Mouse (Mus musculus) intestine, embryonic 16.5 days (tissue): ENCODE results near the gene Gm13283. TPM values are rescaled to one million over a fixed set of nuclear protein-coding genes. Genes with fewer than 3 reads are reported as not detected.
"Not testable (repeated sequence)": the region's sequence is repeated elsewhere in the genome, so short reads cannot be mapped to it uniquely, and the experiment has no call there.

Source experiments
- ATAC-seq: fragments of 200-750 bp; cut with Nextera tagmentation; 2 replicates; pipeline ENCODE4 v1.8.0; 2017; ENCODE audit warnings: moderate TSS enrichment, moderate library complexity
- H3K27ac ChIP-seq: fragments of 300-500 bp; sonication (generic); 2 replicates; pipeline ENCODE4 v1.5.1; 2014; ENCODE audit warnings: mild to moderate bottlenecking, low read length
- H3K27me3 ChIP-seq: fragments of 300-500 bp; sonication (generic); replicated peaks from 2 replicates; pipeline ENCODE4 v1.6.1; 2014; ENCODE audit warnings: low read length, control low read depth, mixed read lengths; ENCODE audit not compliant: control insufficient read depth, insufficient read depth
- H3K36me3 ChIP-seq: fragments of 300-500 bp; sonication (generic); 2 replicates; pipeline ENCODE4 v1.6.1; 2014; ENCODE audit warnings: low read length, control low read depth; ENCODE audit not compliant: control insufficient read depth, insufficient read depth
- H3K4me1 ChIP-seq: fragments of 300-500 bp; sonication (generic); 2 replicates; pipeline ENCODE4 v1.6.1; 2014; ENCODE audit warnings: low read length, control low read depth, mixed read lengths; ENCODE audit not compliant: control insufficient read depth, insufficient read depth
- H3K4me2 ChIP-seq: fragments of 300-500 bp; sonication (generic); 2 replicates; pipeline ENCODE4 v1.6.1; 2014; ENCODE audit warnings: low read depth, low read length, control low read depth
- H3K4me3 ChIP-seq: fragments of 300-500 bp; sonication (generic); 2 replicates; pipeline ENCODE4 v1.5.1; 2014; ENCODE audit warnings: mild to moderate bottlenecking, low read length
- H3K9ac ChIP-seq: fragments of 300-500 bp; sonication (generic); 2 replicates; pipeline ENCODE4 v1.6.1; 2014; ENCODE audit warnings: low read depth, low read length
- H3K9me3 ChIP-seq: fragments of 300-500 bp; sonication (generic); 2 replicates; pipeline ENCODE4 v1.6.1; 2016; ENCODE audit warnings: low read length, control low read depth; ENCODE audit not compliant: control insufficient read depth
- WGBS: fragments of 180-500 bp; shearing (Covaris S2); extraction: QIAGEN DNeasy Blood & Tissue Kit; methylation state at CpG from one replicate; pipeline ENCODE4 v1.1.7; 2014; 5-methylcytosine and 5-hydroxymethylcytosine counted together
- polyA plus RNA-seq: library from polyadenylated mRNA; unstranded; fragments of >200 nt; fragmentation: Nextera tagmentation; extraction: Ambion mirVana; gene quantifications from 2 replicates; pipeline ENCODE4 v1.2.1, GENCODE M21; 2015

Gm13283 gene
- polyA plus RNA-seq, 1 experiment from 2014 or later, result 0.21 TPM

DNA sequence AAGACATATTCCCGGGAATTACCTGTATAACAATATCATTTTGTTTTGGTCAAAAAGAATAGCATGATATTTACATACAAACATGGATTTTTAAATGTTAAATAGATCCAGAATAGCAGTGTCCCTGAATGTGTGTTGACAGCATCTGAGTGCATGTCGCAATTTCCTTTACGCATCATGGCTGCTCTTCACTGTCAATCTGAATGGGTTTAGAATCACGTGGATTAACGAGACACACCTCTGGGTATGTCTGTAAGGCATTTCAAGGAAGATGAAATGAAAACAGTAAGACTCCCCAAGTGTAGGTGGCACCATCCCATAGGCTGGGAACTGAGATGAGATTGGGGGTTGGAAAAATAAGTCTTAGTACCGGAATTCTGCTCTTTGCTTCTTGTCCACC, 20.9 kb upstream of the Gm13283 start:
- Histone ChIP-seq H3K4me1 (peaks cover 3% of the 10 kb centered on the region; the same call in 1 of the 2 replicates), H3K4me2 (no peak overlapping the region), H3K9ac (no peak overlapping the region), H3K9me3 (no peaks in the 10 kb centered on the region), H3K36me3 (no peaks in the 10 kb centered on the region), H3K27ac (no peak overlapping the region), H3K4me3 (no peak overlapping the region), H3K27me3 (no peaks in the 10 kb centered on the region)
- ATAC-seq, result no peak
- 86% methylated on average over 6 of the region's 6 CpGs for WGBS

DNA sequence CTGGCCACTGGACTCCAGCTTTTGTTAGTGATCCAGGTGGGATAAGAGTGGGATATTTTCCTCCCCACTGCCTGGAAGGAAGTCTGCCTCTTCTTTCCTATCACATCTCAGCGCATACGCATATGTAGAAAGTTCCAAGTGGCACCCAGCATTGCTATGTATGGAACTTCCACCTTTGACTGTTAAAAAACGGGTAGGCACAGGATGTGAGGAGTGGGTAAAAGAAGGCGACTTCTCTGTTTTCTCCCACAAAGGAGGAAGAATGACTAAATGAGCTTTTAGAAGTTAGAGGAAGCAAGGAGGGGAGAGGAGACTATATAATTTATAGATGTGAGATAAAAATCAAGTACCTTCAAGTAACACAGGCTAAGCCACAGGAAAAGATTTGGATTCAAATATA, 18.5 kb upstream of the Gm13283 start:
- Histone ChIP-seq H3K36me3 (no peaks in the 10 kb centered on the region), H3K4me1 (peaks cover 3% of the 10 kb centered on the region; the same call in 1 of the 2 replicates), H3K4me3 (no peak overlapping the region), H3K9ac (no peak overlapping the region), H3K27ac (no peak overlapping the region), H3K4me2 (no peak overlapping the region), H3K27me3 (no peaks in the 10 kb centered on the region), H3K9me3 (no peaks in the 10 kb centered on the region)
- ATAC-seq, result no peak
- 86% methylated on average over 4 of the region's 4 CpGs for WGBS

DNA sequence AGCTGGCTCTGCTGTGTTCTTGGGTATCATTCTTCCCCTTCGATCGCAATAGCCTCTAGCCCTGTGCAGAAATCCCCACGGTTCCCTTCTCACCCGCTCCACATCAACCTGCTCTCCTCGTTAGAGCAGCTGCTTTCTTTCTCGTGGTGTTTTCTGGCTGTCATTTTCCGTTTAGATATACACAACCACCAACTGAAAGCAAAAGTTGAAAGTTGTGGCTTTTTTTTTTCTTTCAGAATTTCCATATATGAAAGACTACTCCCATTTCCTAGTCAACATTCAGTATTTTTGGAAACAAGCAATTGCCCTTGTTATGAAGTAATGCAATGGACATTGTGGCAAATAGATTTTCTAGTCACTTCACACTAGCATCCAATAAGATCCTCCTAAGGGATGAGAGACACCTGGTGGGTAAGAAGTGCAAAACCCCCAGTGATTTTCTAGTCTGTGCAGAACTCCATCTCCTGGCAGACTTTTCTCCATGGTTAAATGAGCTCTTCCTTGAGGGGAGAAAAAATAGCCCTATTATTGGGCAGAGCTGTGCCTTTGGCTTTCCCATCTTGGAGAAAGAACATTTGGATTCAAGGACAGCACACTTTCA, 17.0 kb upstream of the Gm13283 start:
- Histone ChIP-seq H3K9ac (no peak overlapping the region), H3K4me2 (no peak overlapping the region), H3K36me3 (no peaks in the 10 kb centered on the region), H3K9me3 (no peaks in the 10 kb centered on the region), H3K27me3 (no peaks in the 10 kb centered on the region), H3K4me1 (peaks cover 3% of the 10 kb centered on the region; the same call in 1 of the 2 replicates), H3K27ac (no peak overlapping the region), H3K4me3 (no peak overlapping the region)
- 58% methylated on average over 7 of the region's 7 CpGs for WGBS
- ATAC-seq, result no peak

DNA sequence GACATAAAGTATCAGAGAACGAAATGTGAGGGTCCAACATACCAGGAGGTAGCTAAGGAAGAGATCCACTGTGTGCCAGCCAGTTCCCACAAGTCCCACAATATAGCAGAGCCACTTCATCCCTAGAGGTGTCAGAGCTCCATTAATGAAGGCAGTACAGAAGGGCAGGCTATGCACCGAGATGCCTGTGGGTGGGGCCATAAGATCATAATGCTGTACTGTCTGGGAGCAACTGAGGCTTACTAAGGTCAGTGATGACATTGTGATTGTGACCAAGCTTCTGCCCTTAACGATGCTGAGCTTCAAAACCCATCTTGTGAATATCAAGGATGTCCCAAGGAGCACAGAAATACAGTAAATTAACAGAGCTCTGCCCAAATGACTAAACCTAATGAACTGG, 15.7 kb upstream of the Gm13283 start:
- no peaks in the 10 kb centered on the region for H3K36me3 ChIP-seq
- 78% methylated on average over 3 of the region's 3 CpGs for WGBS
- no peaks in the 10 kb centered on the region for H3K27me3 ChIP-seq
- H3K4me2 ChIP-seq, result no peak overlapping the region
- H3K9me3 ChIP-seq, result no peaks in the 10 kb centered on the region
- H3K9ac ChIP-seq, result no peak overlapping the region
- H3K27ac ChIP-seq, result no peak overlapping the region
- peaks cover 3% of the 10 kb centered on the region; the same call in 1 of the 2 replicates for H3K4me1 ChIP-seq
- no peak overlapping the region for H3K4me3 ChIP-seq
- ATAC-seq, result no peak

DNA sequence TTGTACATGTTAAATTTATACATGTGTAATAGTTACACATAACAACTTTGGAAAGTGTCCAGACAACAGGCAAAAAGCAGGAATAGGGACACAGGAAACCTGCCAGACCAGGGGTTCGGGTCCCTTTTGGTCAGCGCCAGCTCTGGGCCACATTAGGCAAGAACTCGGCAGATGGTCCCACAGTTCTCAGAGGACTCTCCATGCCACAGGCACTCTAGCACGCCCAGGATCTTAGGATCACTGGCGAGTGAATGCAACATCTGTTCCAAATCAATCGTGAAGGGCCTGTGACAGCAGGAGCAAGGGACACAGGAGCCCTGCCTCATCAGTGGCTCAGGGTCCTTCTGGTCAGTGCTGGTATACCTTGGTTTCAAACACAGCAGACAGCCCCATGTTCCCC, 10.0 kb upstream of the Gm13283 start:
- H3K4me3 ChIP-seq, result no peak overlapping the region

DNA sequence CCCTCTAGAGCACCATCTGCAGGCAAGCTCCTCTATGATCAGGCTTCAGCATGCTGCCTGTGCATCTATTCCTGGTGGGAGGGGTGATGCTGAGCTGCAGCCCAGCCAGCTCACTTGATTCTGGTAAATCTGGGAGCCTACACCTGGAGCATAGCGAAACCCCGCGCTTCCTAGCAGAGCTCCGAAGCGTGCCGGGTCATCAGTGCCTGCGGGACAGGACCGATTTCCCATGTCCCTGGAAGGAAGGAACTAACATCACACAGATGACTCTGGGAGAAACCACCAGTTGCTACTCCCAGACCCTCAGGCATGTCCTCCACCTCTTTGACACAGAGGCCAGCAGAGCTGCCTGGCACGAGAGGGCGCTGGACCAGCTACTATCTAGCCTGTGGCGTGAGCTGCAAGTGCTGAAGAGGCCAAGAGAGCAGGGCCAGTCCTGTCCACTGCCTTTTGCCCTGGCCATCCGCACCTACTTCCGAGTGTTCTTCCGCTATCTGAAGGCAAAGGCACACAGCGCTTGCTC, 5.0 kb upstream of the Gm13283 start, which contains the start of gene Gm13271:
TSS of gene Gm13271 (plus strand) at position 51 of the 523 bp plus-strand sequence.
- not testable (repeated sequence) for H3K4me2 ChIP-seq

More for the DNA sequence above, 10.0 kb upstream of the Gm13283 start:
- 59% methylated on average over 6 of the region's 6 CpGs for WGBS
- Histone ChIP-seq H3K4me1 (no peaks in the 10 kb centered on the region), H3K36me3 (no peaks in the 10 kb centered on the region), H3K9me3 (no peaks in the 10 kb centered on the region), H3K27ac (no peak overlapping the region), H3K9ac (no peak overlapping the region), H3K4me2 (no peak overlapping the region), H3K27me3 (no peaks in the 10 kb centered on the region)
- ATAC-seq, result no peak

DNA sequence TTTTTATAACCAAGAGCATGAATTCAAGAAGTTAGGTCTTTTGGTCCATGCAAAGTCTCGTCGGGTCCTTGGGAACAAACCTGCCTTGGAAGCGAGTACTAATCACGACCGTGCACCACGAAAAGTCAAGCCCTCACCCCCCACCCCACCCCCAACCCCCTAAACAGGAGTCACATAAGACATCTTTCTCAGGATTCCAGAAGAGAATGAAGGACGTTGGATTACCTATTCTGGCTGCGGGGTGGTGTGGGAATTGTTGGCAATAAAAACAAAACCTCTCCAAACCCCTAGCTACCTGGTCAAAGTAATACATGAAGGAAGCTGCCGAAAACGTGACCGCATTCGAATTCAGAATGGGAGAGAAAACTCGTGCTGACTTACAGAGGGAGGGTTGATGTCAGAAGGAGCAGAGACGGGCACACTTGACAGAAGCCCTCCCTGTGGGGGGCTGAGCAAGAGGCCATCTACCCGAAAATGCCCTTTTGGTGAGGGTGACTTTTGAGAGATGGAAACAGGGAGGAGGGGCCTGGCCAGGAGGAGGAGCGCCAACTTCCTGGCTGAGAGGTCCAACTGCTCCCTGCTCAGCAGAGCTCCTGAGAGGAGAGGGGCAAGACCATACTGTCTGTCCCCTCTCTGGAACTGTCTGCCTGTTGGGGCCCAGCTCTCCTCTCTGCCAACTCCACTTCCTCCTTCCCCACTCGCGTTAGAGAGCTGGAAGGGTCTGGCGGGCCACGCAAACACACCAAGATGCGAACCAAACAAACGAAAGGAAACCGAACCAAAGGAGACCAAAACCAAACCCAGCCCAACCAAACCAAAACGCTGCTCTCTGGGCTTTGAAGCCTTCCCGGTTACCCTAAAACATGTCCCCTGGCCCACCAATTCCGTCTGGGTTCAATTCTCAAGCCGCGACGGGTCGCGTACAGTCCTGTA, 3.1 kb upstream of the Gm13283 start:
- H3K9me3 ChIP-seq, H3K36me3 ChIP-seq, H3K27me3 ChIP-seq, H3K4me1 ChIP-seq: not testable (repeated sequence)
- WGBS, result 10% methylated on average over 28 of the region's 31 CpGs
- peak; percentile 33; the same call in 1 of the 2 replicates for ATAC-seq
- Histone ChIP-seq H3K27ac (peak overlapping the region; percentile 94), H3K4me2 (peak overlapping the region; percentile 59), H3K4me3 (peak overlapping the region; percentile 49), H3K9ac (peak overlapping the region; percentile 72)

More for the DNA sequence above, 5.0 kb upstream of the Gm13283 start, which contains the start of gene Gm13271:
- not testable (repeated sequence) for ATAC-seq, H3K27me3 ChIP-seq, H3K4me1 ChIP-seq, H3K9me3 ChIP-seq, H3K36me3 ChIP-seq, H3K4me3 ChIP-seq, H3K9ac ChIP-seq, H3K27ac ChIP-seq
- WGBS, result 74% methylated on average over 14 of the region's 15 CpGs

DNA sequence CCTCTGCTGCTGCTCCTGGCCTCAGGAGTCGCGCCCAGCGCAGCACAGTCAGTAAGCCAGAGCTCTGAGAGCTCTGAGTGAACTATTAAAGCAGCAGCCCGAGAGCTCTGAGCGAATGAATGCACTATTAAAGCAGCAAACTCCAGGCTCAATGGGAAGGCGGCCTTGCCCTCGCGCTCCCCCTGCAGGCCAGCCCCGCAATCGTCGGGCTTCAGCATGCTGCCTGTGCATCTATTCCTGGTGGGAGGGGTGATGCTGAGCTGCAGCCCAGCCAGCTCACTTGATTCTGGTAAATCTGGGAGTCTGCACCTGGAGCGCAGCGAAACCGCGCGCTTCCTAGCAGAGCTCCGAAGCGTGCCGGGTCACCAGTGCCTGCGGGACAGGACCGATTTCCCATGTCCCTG, 2.3 kb upstream of the Gm13283 start:
- peak overlapping the region; percentile 72 for H3K9ac ChIP-seq
- under 1% methylated on average over 19 of the region's 21 CpGs for WGBS
- H3K27me3 ChIP-seq, H3K4me1 ChIP-seq, H3K36me3 ChIP-seq, H3K9me3 ChIP-seq: not testable (repeated sequence)
- ATAC-seq, result peak; percentile 100
- peak overlapping the region; percentile 49 for H3K4me3 ChIP-seq
- H3K4me2 ChIP-seq, result peak overlapping the region; percentile 59
- peak overlapping the region; percentile 94 for H3K27ac ChIP-seq

DNA sequence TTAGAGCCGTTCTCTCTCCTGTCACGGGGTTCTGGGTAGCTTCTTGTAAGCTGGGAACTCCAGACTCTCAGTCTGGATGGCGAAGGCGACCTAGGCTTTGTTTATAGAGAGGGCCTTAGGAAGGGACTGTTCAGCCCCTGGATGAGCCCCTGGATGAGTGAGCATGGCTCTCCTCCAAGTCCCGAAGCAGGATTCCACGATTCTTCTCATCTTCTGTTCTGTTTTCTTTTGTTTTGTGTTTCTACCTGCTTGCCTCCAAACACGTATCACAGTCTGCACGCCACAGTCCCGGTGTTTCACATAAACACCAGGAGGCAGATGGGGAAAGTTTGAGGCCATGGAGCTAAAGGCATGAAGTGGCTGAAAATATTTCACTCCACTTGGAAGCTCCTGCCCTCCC, 1.2 kb upstream of the Gm13283 start:
- not testable (repeated sequence) for H3K9me3 ChIP-seq, H3K27me3 ChIP-seq, H3K4me2 ChIP-seq, H3K4me1 ChIP-seq, H3K9ac ChIP-seq, H3K4me3 ChIP-seq, ATAC-seq, H3K36me3 ChIP-seq, H3K27ac ChIP-seq
- 79% methylated on average over 9 of the region's 9 CpGs for WGBS
